Mouse (Mus musculus) frontal cortex, postnatal 36 days (tissue): ENCODE data around the gene Cntfr.

Experiments used
- DNase-seq, 2 experiments: peaks; one replicate each; pipeline ENCODE4 v3.0.0; 2022; ENCODE audit warnings: low spot score in 2 of 2

The Cntfr gene

GRCm38 (mm10) chr4:41696930-41697841 lies at the start of gene Cntfr:
Cntfr (minus strand) TSS chr4:41697089.
- peak; percentile 86 to 89 for DNase-seq

- no peak for DNase-seq
Measured at GRCm38 (mm10) chr4:41745021-41745420, 48.1 kb upstream of the Cntfr start.

- no peak for DNase-seq
Measured at GRCm38 (mm10) chr4:41744131-41744530, 47.2 kb upstream of the Cntfr start.

GRCm38 (mm10) chr4:41741158-41741560 lies 44.3 kb upstream of the Cntfr start:
- peak; percentile 94 to 96 for DNase-seq

- DNase-seq: peak in 1 of 2 experiments; percentile 83
Measured at GRCm38 (mm10) chr4:41740380-41741157, 43.7 kb upstream of the Cntfr start.

- no peak for DNase-seq
Measured at GRCm38 (mm10) chr4:41739260-41739659, 42.4 kb upstream of the Cntfr start.

- no peak for DNase-seq
Measured at GRCm38 (mm10) chr4:41738256-41738603, 41.3 kb upstream of the Cntfr start.

- peak; percentile 69 to 82 for DNase-seq
Measured at GRCm38 (mm10) chr4:41737602-41738255, 40.8 kb upstream of the Cntfr start.

GRCm38 (mm10) chr4:41731052-41731765 lies 34.3 kb upstream of the Cntfr start, which contains the start of gene Arid3c:
Arid3c (minus strand) TSS chr4:41731142.
- no peak for DNase-seq

- DNase-seq: no peak
Measured at GRCm38 (mm10) chr4:41726826-41727621, 30.1 kb upstream of the Cntfr start.

GRCm38 (mm10) chr4:41722918-41723351 lies 26.0 kb upstream of the Cntfr start, which contains the start of gene Dctn3:
Dctn3 (minus strand) TSS chr4:41723170.
- DNase-seq: peak; percentile 87 to 97

GRCm38 (mm10) chr4:41716834-41717233 lies 19.9 kb upstream of the Cntfr start:
- DNase-seq: no peak

GRCm38 (mm10) chr4:41715596-41715995 lies 18.7 kb upstream of the Cntfr start:
- DNase-seq: peak in 1 of 2 experiments; percentile 76

GRCm38 (mm10) chr4:41715082-41715481 lies 18.2 kb upstream of the Cntfr start:
- no peak for DNase-seq

GRCm38 (mm10) chr4:41714276-41714675 lies 17.4 kb upstream of the Cntfr start:
- peak in 1 of 2 experiments; percentile 84 for DNase-seq

GRCm38 (mm10) chr4:41713197-41714067 lies 16.5 kb upstream of the Cntfr start, which contains the start of gene Rpp25l:
Rpp25l (minus strand) TSS chr4:41713534.
- DNase-seq: peak; percentile 77 to 83

- no peak for DNase-seq
Measured at GRCm38 (mm10) chr4:41712421-41713196, 15.7 kb upstream of the Cntfr start.

- no peak for DNase-seq
Measured at GRCm38 (mm10) chr4:41711705-41712375, 15.0 kb upstream of the Cntfr start.
